Mouse (Mus musculus) kidney, embryonic 16.5 days (tissue): ENCODE results near the gene Ctsf. TPM values are rescaled to one million over a fixed set of nuclear protein-coding genes. Genes with fewer than 3 reads are reported as not detected.
"Not testable (repeated sequence)": the region's sequence is repeated elsewhere in the genome, so short reads cannot be mapped to it uniquely, and the experiment has no call there.

ENCODE experiments used
- ATAC-seq: fragments of 200-750 bp; cut with Nextera tagmentation; 2 replicates; pipeline ENCODE4 v1.8.0; 2017; ENCODE audit warnings: moderate TSS enrichment; ENCODE audit not compliant: low FRiP score, low TSS enrichment
- H3K27ac ChIP-seq: fragments of 300-500 bp; sonication (generic); 2 replicates; pipeline ENCODE4 v1.5.1; 2014; ENCODE audit warnings: low read length
- H3K27me3 ChIP-seq: fragments of 300-500 bp; sonication (generic); 2 replicates; pipeline ENCODE4 v1.6.1; 2014; ENCODE audit warnings: low read length, control low read depth, mixed read lengths; ENCODE audit not compliant: insufficient read depth
- H3K36me3 ChIP-seq: fragments of 300-500 bp; sonication (generic); 2 replicates; pipeline ENCODE4 v1.6.1; 2014; ENCODE audit warnings: low read length, control low read depth, mixed read lengths; ENCODE audit not compliant: insufficient read depth
- H3K4me1 ChIP-seq: fragments of 300-500 bp; sonication (generic); 2 replicates; pipeline ENCODE4 v1.6.1; 2014; ENCODE audit warnings: low read length, control low read depth, mixed read lengths; ENCODE audit not compliant: insufficient read depth
- H3K4me2 ChIP-seq: fragments of 300-500 bp; sonication (generic); replicated peaks from 2 replicates; pipeline ENCODE4 v1.6.1; 2014; ENCODE audit warnings: low read depth, low read length
- H3K4me3 ChIP-seq: fragments of 300-500 bp; sonication (generic); 2 replicates; pipeline ENCODE4 v1.5.1; 2014; ENCODE audit warnings: mild to moderate bottlenecking, low read length
- H3K9ac ChIP-seq: fragments of 300-500 bp; sonication (generic); replicated peaks from 2 replicates; pipeline ENCODE4 v1.6.1; 2014; ENCODE audit warnings: low read length
- H3K9me3 ChIP-seq: fragments of 300-500 bp; sonication (generic); 2 replicates; pipeline ENCODE4 v1.6.1; 2016; ENCODE audit warnings: low read length, control low read depth
- WGBS: fragments of 180-500 bp; shearing (Covaris S2); extraction: QIAGEN DNeasy Blood & Tissue Kit; methylation state at CpG from one replicate; pipeline ENCODE4 v1.1.7; 2014; 5-methylcytosine and 5-hydroxymethylcytosine counted together
- polyA plus RNA-seq: library from polyadenylated mRNA; unstranded; fragments of >200 nt; fragmentation: Nextera tagmentation; extraction: Ambion mirVana; gene quantifications from 2 replicates; pipeline ENCODE4 v1.2.1, GENCODE M21; 2015

The Ctsf gene
- polyA plus RNA-seq, 1 experiment from 2014 or later: 76.7 TPM

DNA sequence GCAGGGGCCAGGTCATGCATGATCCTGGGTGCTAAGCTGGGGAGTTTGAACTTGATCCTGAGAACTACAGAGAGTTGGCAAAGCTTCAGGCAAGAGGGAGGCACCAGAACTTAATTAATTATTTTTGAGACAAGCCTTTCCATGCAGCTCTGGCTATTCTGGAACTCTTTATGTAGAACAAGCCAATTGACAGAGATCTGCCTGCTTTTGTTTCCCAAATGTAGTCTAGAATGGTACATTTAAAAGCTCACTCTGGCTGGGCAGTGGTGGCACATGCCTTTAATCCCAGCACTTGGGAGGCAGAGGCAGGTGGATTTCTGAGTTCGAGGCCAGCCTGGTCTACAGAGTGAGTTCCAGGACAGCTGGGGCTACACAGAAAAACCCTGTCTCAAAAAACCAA lies 19.7 kb downstream of the Ctsf start:
- 93% methylated on average over 1 of the region's 1 CpGs for WGBS
- not testable (repeated sequence) for ATAC-seq, H3K4me3 ChIP-seq, H3K9me3 ChIP-seq, H3K9ac ChIP-seq, H3K27ac ChIP-seq, H3K4me2 ChIP-seq, H3K27me3 ChIP-seq, H3K36me3 ChIP-seq
- H3K4me1 ChIP-seq: peaks cover 21% of the 10 kb centered on the region

DNA sequence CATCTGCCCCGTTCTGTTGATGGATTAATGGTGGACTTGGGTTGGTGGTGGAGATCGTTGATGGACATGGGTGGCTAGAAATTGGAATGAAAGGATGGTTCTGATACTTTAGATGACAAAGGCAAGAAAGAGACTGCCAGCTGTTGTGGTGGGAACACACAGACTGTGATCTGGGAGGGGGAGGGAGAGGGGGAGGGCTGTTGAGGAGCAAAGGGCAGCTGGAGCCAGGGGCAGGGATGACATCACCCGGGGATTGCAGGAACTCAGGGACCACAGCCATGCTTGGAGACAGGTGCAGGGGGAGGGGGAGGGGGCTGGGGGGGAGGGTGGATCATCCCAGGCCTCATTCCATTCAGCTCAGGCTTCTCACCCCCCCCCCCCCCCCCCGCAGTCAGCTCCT lies 21.3 kb downstream of the Ctsf start:
- peaks cover 21% of the 10 kb centered on the region for H3K4me1 ChIP-seq
- H3K36me3 ChIP-seq: no peaks in the 10 kb centered on the region
- no peaks in the 10 kb centered on the region for H3K27me3 ChIP-seq
- no peak for ATAC-seq
- WGBS: 38% methylated on average over 3 of the region's 4 CpGs
- no peaks in the 10 kb centered on the region for H3K9me3 ChIP-seq
- H3K4me3 ChIP-seq: no peak overlapping the region
- H3K27ac ChIP-seq: no peak overlapping the region
- H3K9ac ChIP-seq: 0 out of 2 replicates have a peak overlapping the region, but pooled peaks have one; percentile 22
- H3K4me2 ChIP-seq: no peak overlapping the region

DNA sequence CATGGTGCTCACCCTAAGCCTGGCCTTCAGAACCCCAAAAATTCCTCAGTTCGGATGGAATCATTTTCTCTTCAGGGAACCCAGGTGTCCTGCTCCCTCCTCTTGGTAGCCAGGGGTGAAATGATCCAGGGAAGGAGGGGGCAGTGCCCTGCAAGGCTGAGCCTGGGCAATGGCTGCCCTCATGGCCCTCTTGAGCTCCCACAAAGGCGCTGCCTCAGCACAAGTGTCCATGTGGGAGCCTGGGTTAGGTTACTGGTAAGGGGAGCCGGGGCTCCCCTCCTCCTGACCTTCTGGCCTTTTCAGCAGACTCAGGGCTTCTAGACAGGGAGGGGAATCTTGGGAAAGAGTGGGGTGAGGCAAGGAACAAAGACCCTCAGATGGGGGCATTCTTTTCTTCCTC lies 21.8 kb downstream of the Ctsf start:
- no peak overlapping the region for H3K4me3 ChIP-seq
- WGBS: 27% methylated on average over 3 of the region's 3 CpGs
- H3K4me1 ChIP-seq: peaks cover 21% of the 10 kb centered on the region
- no peaks in the 10 kb centered on the region for H3K27me3 ChIP-seq
- no peaks in the 10 kb centered on the region for H3K9me3 ChIP-seq
- H3K27ac ChIP-seq: no peak overlapping the region
- H3K9ac ChIP-seq: no peak overlapping the region
- no peak for ATAC-seq
- H3K36me3 ChIP-seq: no peaks in the 10 kb centered on the region
- no peak overlapping the region for H3K4me2 ChIP-seq

DNA sequence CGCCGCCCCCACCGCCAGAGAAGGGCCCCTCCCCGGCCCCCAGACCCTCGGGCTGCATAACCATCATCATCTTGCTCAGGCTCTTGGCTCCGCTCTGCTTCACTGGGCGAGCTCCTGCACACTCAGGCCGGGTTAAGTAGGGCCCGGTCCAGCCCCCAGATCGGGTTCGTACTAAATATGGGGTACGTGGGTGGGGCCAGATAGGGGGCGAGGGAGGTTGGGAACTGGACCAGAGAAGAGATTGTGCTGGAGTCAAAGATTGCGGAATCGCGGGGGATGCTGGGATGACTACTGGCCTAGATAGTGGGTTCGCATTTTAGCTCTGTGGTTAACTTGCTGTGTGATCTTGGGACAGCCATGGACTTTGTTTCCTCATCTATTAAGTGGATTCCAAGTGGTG lies 22.9 kb downstream of the Ctsf start, which contains the start of gene Actn3:
Gene Actn3 (minus strand): TSS at position 125 of the 400 bp plus-strand sequence.
- Histone ChIP-seq H3K9ac (peak within 1 kb of the TSS; percentile 92), H3K4me2 (peak within 1 kb of the TSS; percentile 96), H3K27me3 (no peaks in the 10 kb centered on the region), H3K27ac (peak within 1 kb of the TSS; percentile 88), H3K4me1 (peaks cover 21% of the 10 kb centered on the region), H3K9me3 (no peaks in the 10 kb centered on the region), H3K36me3 (no peaks in the 10 kb centered on the region), H3K4me3 (peak within 1 kb of the TSS; percentile 97)
- 2% methylated on average over 17 of the region's 17 CpGs for WGBS
- peak; percentile 58 for ATAC-seq

DNA sequence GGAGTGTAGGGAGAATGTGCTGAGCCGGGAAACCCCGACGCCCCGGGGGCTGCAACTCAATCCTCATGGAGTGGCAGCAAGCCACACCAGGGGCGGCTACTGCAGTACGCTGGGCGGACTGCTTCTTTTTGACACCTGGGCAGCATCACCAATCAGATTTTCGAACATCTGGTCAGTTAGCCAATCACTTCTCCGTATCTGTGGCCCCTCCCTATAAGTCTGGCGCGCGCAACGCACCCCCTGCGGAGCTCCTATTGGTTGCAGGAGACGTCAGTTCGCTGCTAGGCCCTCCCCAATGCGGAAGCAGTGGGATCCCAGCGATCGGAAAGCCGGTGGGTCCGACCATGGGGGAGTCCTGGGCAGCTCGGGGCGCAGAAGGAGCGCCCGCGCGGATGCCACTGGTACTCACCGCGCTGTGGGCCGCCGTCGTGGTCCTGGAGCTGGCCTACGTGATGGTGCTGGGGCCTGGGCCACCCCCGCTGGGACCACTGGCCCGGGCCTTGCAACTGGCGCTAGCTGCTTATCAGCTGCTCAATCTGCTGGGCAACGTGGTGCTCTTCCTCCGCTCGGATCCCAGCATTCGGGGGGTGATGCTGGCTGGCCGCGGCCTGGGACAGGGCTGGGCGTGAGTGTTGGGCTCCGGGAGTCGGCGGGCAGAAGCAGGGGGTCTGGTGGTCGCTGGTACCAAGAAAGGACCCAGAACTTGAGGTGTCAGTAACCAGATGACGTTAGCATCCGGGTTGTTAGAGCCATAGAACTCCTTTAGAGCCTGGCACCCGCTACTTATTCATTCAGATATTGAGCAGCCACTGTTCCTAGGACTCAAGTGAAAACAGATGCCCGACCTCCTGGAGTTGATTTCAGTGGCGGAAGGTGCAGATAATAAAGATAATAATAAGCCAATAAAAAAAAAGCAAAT lies 23.7 kb downstream of the Ctsf start, which contains the start of gene Zdhhc24:
Gene Zdhhc24 (plus strand): TSS at position 264 of the 919 bp plus-strand sequence.
- Histone ChIP-seq H3K36me3 (no peaks in the 10 kb centered on the region), H3K4me1 (peaks cover 21% of the 10 kb centered on the region), H3K9ac (peak within 1 kb of the TSS; percentile 92), H3K9me3 (no peaks in the 10 kb centered on the region), H3K4me2 (peak within 1 kb of the TSS; percentile 96), H3K27me3 (no peaks in the 10 kb centered on the region), H3K4me3 (peak within 1 kb of the TSS; percentile 97), H3K27ac (peak within 1 kb of the TSS; percentile 88)
- WGBS: 1% methylated on average over 52 of the region's 52 CpGs
- ATAC-seq: peak; percentile 97

DNA sequence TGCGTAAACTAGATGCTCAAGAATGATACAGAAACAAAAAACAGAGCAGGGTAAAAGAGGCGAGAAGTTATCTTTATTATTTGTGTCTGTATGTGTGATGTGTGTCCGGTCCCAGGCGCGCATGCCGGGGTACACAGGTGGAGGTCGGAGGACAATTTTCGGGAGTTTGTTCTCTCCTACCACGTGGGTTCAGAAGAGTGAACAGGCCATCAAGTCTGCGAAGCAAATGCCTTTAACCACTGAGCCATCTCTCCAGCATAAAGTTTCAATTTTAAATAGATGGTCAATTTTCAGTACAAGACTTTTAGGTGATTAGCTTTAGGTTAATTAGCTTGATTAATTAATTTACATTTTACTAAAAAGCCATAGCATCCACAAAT lies 24.4 kb downstream of the Ctsf start:
- no peaks in the 10 kb centered on the region for H3K9me3 ChIP-seq
- H3K9ac ChIP-seq: peak overlapping the region; percentile 92
- H3K4me3 ChIP-seq: peak overlapping the region; percentile 97
- H3K27ac ChIP-seq: no peak overlapping the region
- H3K4me2 ChIP-seq: peak overlapping the region; percentile 96
- ATAC-seq: no peak
- peaks cover 21% of the 10 kb centered on the region for H3K4me1 ChIP-seq
- H3K36me3 ChIP-seq: no peaks in the 10 kb centered on the region
- WGBS: 62% methylated on average over 10 of the region's 10 CpGs
- H3K27me3 ChIP-seq: no peaks in the 10 kb centered on the region

DNA sequence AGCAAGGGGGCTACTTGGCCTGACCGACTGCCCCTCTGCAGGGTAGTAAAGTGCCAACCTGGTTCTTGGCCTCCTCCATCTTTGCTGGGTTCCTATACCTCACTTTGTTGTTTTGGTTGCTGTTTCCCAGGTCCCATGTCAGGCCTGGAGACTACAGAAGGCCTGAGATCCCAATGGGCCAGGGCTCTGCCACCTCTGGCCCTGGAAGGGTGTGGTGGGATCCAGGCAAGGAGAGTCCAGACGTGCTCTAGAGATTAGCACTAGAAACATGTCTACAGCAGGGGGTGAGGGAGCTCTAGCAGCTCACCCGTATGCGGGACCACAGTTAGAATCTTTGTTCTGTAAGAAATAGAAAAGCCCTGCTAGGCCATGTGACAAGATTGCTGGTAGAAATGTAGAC lies 29.0 kb downstream of the Ctsf start:
- ATAC-seq: no peak
- no peaks in the 10 kb centered on the region for H3K36me3 ChIP-seq
- H3K27me3 ChIP-seq: no peaks in the 10 kb centered on the region
- H3K27ac ChIP-seq: no peak overlapping the region
- peaks cover 4% of the 10 kb centered on the region for H3K4me1 ChIP-seq
- no peak overlapping the region for H3K9ac ChIP-seq
- H3K4me2 ChIP-seq: no peak overlapping the region
- no peaks in the 10 kb centered on the region for H3K9me3 ChIP-seq
- WGBS: 84% methylated on average over 4 of the region's 4 CpGs
- H3K4me3 ChIP-seq: no peak overlapping the region

DNA sequence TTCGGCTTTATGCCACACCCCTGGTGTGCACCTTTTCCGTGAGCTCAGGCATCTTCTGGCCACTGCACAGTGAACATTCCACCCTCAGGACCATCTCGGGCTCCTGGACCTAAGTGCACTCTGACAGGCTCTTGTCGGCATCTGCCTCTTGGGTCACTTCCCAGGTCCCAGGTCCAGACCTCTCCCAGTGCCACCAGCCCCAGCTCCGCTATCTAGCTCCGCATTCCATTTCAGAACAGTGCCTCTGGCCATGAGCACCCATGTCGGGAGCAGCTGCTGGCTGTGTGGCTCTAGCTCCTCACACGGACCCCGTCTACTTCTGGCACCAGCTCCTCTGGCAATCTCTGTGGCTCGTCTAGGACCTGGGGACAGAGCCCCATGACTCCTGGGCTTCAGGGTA lies 34.9 kb downstream of the Ctsf start:
- H3K9ac ChIP-seq: no peak overlapping the region
- H3K4me2 ChIP-seq: no peak overlapping the region
- 80% methylated on average over 10 of the region's 10 CpGs for WGBS
- H3K27ac ChIP-seq: no peak overlapping the region
- H3K4me3 ChIP-seq: no peak overlapping the region
- no peaks in the 10 kb centered on the region for H3K4me1 ChIP-seq
- ATAC-seq: no peak
- no peaks in the 10 kb centered on the region for H3K9me3 ChIP-seq
- H3K27me3 ChIP-seq: no peaks in the 10 kb centered on the region
- 0 out of 2 replicates have a peak, but pooled peaks cover 4% of the 10 kb centered on the region for H3K36me3 ChIP-seq

DNA sequence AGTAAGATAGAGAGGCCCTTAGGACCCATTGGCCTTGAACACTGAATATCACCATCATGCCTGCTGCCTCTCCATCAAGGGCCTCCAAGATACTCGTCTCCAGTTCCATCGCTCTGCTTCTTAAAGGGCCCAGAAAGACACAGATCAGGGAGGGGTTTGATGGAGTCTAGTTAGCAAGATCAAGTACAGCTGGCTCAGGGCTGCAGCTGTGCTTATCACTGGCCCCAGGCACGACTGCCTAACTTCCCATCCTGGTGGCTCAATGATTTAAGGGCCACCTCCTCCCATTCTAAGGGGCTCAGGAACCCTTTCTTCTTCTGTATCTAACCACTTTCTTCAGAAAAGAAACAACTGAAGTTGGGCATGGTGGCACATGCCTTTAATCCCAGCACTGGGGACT lies 36.9 kb downstream of the Ctsf start:
- no peak overlapping the region for H3K27ac ChIP-seq
- no peak overlapping the region for H3K9ac ChIP-seq
- no peak overlapping the region for H3K4me3 ChIP-seq
- H3K4me1 ChIP-seq: peaks cover under 1% of the 10 kb centered on the region; the same call in 1 of the 2 replicates
- H3K4me2 ChIP-seq: no peak overlapping the region
- ATAC-seq: no peak
- H3K27me3 ChIP-seq: no peaks in the 10 kb centered on the region
- H3K36me3 ChIP-seq: 0 out of 2 replicates have a peak, but pooled peaks cover 4% of the 10 kb centered on the region
- WGBS: 73% methylated on average over 3 of the region's 3 CpGs
- no peaks in the 10 kb centered on the region for H3K9me3 ChIP-seq
